Mouse (Mus musculus) bone marrow macrophage, adult 2 months (primary cell): ENCODE measurements around the gene Tbxa2r.

Experiments used
- CTCF ChIP-seq: IDR thresholded peaks from 2 replicates; pipeline ENCODE4 v1.5.1; 2012; ENCODE audit warnings: low read depth, mild to moderate bottlenecking, low read length, moderate library complexity
- POLR2A ChIP-seq: IDR thresholded peaks from 2 replicates; pipeline ENCODE4 v1.6.1; 2012; ENCODE audit warnings: mild to moderate bottlenecking, low read depth, low read length, borderline replicate concordance

GRCm38 (mm10) chr10:81360721-81361120, 32.2 kb downstream of the Tbxa2r start:
- no peak for TF ChIP-seq CTCF
- TF ChIP-seq POLR2A = no peak
